Mouse (Mus musculus) erythroblast, embryonic 14.5 days (primary cell): ENCODE measurements around the gene Zbtb6.

ENCODE experiments used
- GATA1 ChIP-seq: IDR thresholded peaks from 2 replicates; pipeline ENCODE4 v1.6.1; 2012; ENCODE audit warnings: low read length, inconsistent platforms, mixed read lengths
- TAL1 ChIP-seq: IDR thresholded peaks from 3 replicates; pipeline ENCODE4 v1.6.1; 2012; ENCODE audit warnings: low read length, inconsistent platforms, mixed read lengths

GRCm38 (mm10) chr2:37452376-37452760, 9.4 kb upstream of the Zbtb6 start:
- TF ChIP-seq GATA1, result no peak
- TF ChIP-seq TAL1, result no peak
